Mouse (Mus musculus) limb, embryonic 13.5 days (tissue): Measurements from ENCODE around the gene Gigyf1. TPM values are rescaled to one million over a fixed set of nuclear protein-coding genes. Genes with fewer than 3 reads are reported as not detected.
A peak's percentile ranks its signal among the peaks of the same experiment; 100 is the strongest.

Experiments
- ATAC-seq: fragments of 200-750 bp; cut with Nextera tagmentation; 2 replicates; pipeline ENCODE4 v1.8.0; 2017; ENCODE audit warnings: low read depth, moderate number of reproducible peaks, moderate TSS enrichment; ENCODE audit not compliant: low FRiP score
- H3K27ac ChIP-seq: fragments of 300-500 bp; sonication (generic); 2 replicates; pipeline ENCODE4 v1.5.1; 2015; ENCODE audit warnings: inconsistent platforms, mild to moderate bottlenecking, moderate library complexity
- H3K27me3 ChIP-seq: fragments of 300-500 bp; sonication (generic); 2 replicates; pipeline ENCODE4 v1.6.1; 2015; ENCODE audit warnings: mild to moderate bottlenecking, inconsistent platforms
- H3K36me3 ChIP-seq: fragments of 300-500 bp; sonication (generic); 2 replicates; pipeline ENCODE4 v1.6.1; 2015; ENCODE audit warnings: inconsistent platforms, mild to moderate bottlenecking, moderate library complexity
- H3K4me1 ChIP-seq: fragments of 300-500 bp; sonication (generic); 2 replicates; pipeline ENCODE4 v1.6.1; 2015; ENCODE audit warnings: inconsistent platforms
- H3K4me2 ChIP-seq: fragments of 300-500 bp; sonication (generic); replicated peaks from 2 replicates; pipeline ENCODE4 v1.6.1; 2015; ENCODE audit warnings: inconsistent platforms, mild to moderate bottlenecking, moderate library complexity
- H3K4me3 ChIP-seq: fragments of 300-500 bp; sonication (generic); 2 replicates; pipeline ENCODE4 v1.5.1; 2015; ENCODE audit warnings: moderate library complexity, mild to moderate bottlenecking, inconsistent platforms
- H3K9ac ChIP-seq: fragments of 300-500 bp; sonication (generic); 2 replicates; pipeline ENCODE4 v1.6.1; 2015; ENCODE audit warnings: mild to moderate bottlenecking, inconsistent platforms
- H3K9me3 ChIP-seq: fragments of 300-500 bp; sonication (generic); 2 replicates; pipeline ENCODE4 v1.6.1; 2016; ENCODE audit warnings: inconsistent platforms
- WGBS: fragments of 180-500 bp; shearing (Covaris S2); methylation state at CpG from one replicate; pipeline ENCODE4 v1.1.7; 2015; 5-methylcytosine and 5-hydroxymethylcytosine counted together
- polyA plus RNA-seq: library from polyadenylated mRNA; unstranded; fragments of >200 nt; fragmentation: Nextera tagmentation; extraction: Ambion mirVana; gene quantifications from 2 replicates; pipeline ENCODE4 v1.2.1, GENCODE M21; 2015

The Gigyf1 gene
- polyA plus RNA-seq, 1 experiment from 2014 or later: 16.1 TPM

GRCm38 (mm10) chr5:137501709-137502666, 16.4 kb upstream of the Gigyf1 start, which contains the start of gene Pop7:
Pop7 (minus strand) TSS chr5:137502518.
- Histone ChIP-seq H3K9me3 (no peaks in the 10 kb centered on the region), H3K4me2 (peak within 1 kb of the TSS; percentile 78), H3K4me3 (peak within 1 kb of the TSS; percentile 66), H3K9ac (peak within 1 kb of the TSS; percentile 74), H3K4me1 (peaks cover 16% of the 10 kb centered on the region), H3K36me3 (peaks cover 12% of the 10 kb centered on the region), H3K27me3 (no peaks in the 10 kb centered on the region), H3K27ac (peak within 1 kb of the TSS; percentile 92)
- WGBS: 2% methylated on average over 64 of the region's 64 CpGs
- peak; percentile 96 for ATAC-seq

GRCm38 (mm10) chr5:137502667-137503110, 15.7 kb upstream of the Gigyf1 start:
- WGBS: under 1% methylated on average over 30 of the region's 30 CpGs
- ATAC-seq: peak; percentile 88
- H3K9me3 ChIP-seq: no peaks in the 10 kb centered on the region
- peak overlapping the region; percentile 67 for H3K9ac ChIP-seq
- H3K27ac ChIP-seq: peak overlapping the region; percentile 85
- H3K36me3 ChIP-seq: peaks cover 12% of the 10 kb centered on the region
- no peaks in the 10 kb centered on the region for H3K27me3 ChIP-seq
- peak overlapping the region; percentile 67 for H3K4me2 ChIP-seq
- peaks cover 16% of the 10 kb centered on the region for H3K4me1 ChIP-seq
- peak overlapping the region; percentile 66 for H3K4me3 ChIP-seq

- 86% methylated on average over 6 of the region's 6 CpGs for WGBS
Measured at GRCm38 (mm10) chr5:137504041-137504440, 14.3 kb upstream of the Gigyf1 start.

GRCm38 (mm10) chr5:137510014-137510501, 8.3 kb upstream of the Gigyf1 start:
- peaks cover 12% of the 10 kb centered on the region for H3K36me3 ChIP-seq
- WGBS: 1% methylated on average over 36 of the region's 52 CpGs
- no peaks in the 10 kb centered on the region for H3K9me3 ChIP-seq
- peak overlapping the region; percentile 87 for H3K4me2 ChIP-seq
- H3K27ac ChIP-seq: peak overlapping the region; percentile 88
- H3K4me3 ChIP-seq: peak overlapping the region; percentile 98
- peaks cover 40% of the 10 kb centered on the region for H3K4me1 ChIP-seq
- no peaks in the 10 kb centered on the region for H3K27me3 ChIP-seq
- peak; percentile 82 for ATAC-seq
- H3K9ac ChIP-seq: peak overlapping the region; percentile 99

More at GRCm38 (mm10) chr5:137504041-137504440, 14.3 kb upstream of the Gigyf1 start:
- Histone ChIP-seq H3K27me3 (no peaks in the 10 kb centered on the region), H3K4me3 (no peak overlapping the region), H3K27ac (no peak overlapping the region), H3K9me3 (no peaks in the 10 kb centered on the region), H3K36me3 (peaks cover 12% of the 10 kb centered on the region), H3K4me2 (no peak overlapping the region), H3K9ac (no peak overlapping the region), H3K4me1 (peaks cover 16% of the 10 kb centered on the region)
- ATAC-seq: no peak

GRCm38 (mm10) chr5:137510573-137511390, 7.6 kb upstream of the Gigyf1 start:
- peak; percentile 48; the same call in 1 of the 2 replicates for ATAC-seq

GRCm38 (mm10) chr5:137511706-137512105, 6.6 kb upstream of the Gigyf1 start:
- peak overlapping the region; percentile 87 for H3K4me2 ChIP-seq
- WGBS: 63% methylated on average over 3 of the region's 3 CpGs

More at GRCm38 (mm10) chr5:137510573-137511390, 7.6 kb upstream of the Gigyf1 start:
- H3K27ac ChIP-seq: peak overlapping the region; percentile 88
- H3K27me3 ChIP-seq: no peaks in the 10 kb centered on the region
- H3K4me2 ChIP-seq: peak overlapping the region; percentile 87
- peak overlapping the region; percentile 99 for H3K9ac ChIP-seq
- peaks cover 12% of the 10 kb centered on the region for H3K36me3 ChIP-seq
- H3K4me3 ChIP-seq: peak overlapping the region; percentile 98
- WGBS: under 1% methylated on average over 55 of the region's 83 CpGs
- no peaks in the 10 kb centered on the region for H3K9me3 ChIP-seq
- peaks cover 47% of the 10 kb centered on the region for H3K4me1 ChIP-seq

GRCm38 (mm10) chr5:137512847-137513794, 5.2 kb upstream of the Gigyf1 start:
- peaks cover 23% of the 10 kb centered on the region for H3K36me3 ChIP-seq
- H3K4me2 ChIP-seq: peak overlapping the region; percentile 87
- no peak overlapping the region for H3K4me3 ChIP-seq
- H3K9ac ChIP-seq: peak overlapping the region; percentile 99; the same call in 1 of the 2 replicates
- 76% methylated on average over 11 of the region's 11 CpGs for WGBS
- H3K9me3 ChIP-seq: no peaks in the 10 kb centered on the region
- ATAC-seq: no peak
- H3K27me3 ChIP-seq: no peaks in the 10 kb centered on the region
- H3K4me1 ChIP-seq: peaks cover 49% of the 10 kb centered on the region
- H3K27ac ChIP-seq: no peak overlapping the region

More at GRCm38 (mm10) chr5:137511706-137512105, 6.6 kb upstream of the Gigyf1 start:
- Histone ChIP-seq H3K9ac (peak overlapping the region; percentile 99), H3K27ac (no peak overlapping the region; the same call in 1 of the 2 replicates), H3K27me3 (no peaks in the 10 kb centered on the region), H3K36me3 (peaks cover 12% of the 10 kb centered on the region), H3K4me3 (peak overlapping the region; percentile 98), H3K9me3 (no peaks in the 10 kb centered on the region), H3K4me1 (peaks cover 49% of the 10 kb centered on the region)
- ATAC-seq: no peak

- no peak overlapping the region for H3K4me3 ChIP-seq
- H3K9me3 ChIP-seq: no peaks in the 10 kb centered on the region
- no peak for ATAC-seq
- H3K27ac ChIP-seq: no peak overlapping the region
- peaks cover 33% of the 10 kb centered on the region for H3K36me3 ChIP-seq
- no peaks in the 10 kb centered on the region for H3K27me3 ChIP-seq
- peaks cover 49% of the 10 kb centered on the region for H3K4me1 ChIP-seq
- no peak overlapping the region for H3K4me2 ChIP-seq
- H3K9ac ChIP-seq: peak overlapping the region; percentile 39; the same call in 1 of the 2 replicates
- WGBS: 89% methylated on average over 12 of the region's 12 CpGs
Measured at GRCm38 (mm10) chr5:137513951-137514721, 4.2 kb upstream of the Gigyf1 start.

- Histone ChIP-seq H3K4me3 (no peak overlapping the region), H3K4me2 (no peak overlapping the region), H3K4me1 (peaks cover 47% of the 10 kb centered on the region), H3K27ac (no peak overlapping the region), H3K36me3 (peaks cover 40% of the 10 kb centered on the region), H3K9ac (no peak overlapping the region), H3K9me3 (no peaks in the 10 kb centered on the region), H3K27me3 (no peaks in the 10 kb centered on the region)
- no peak for ATAC-seq
- 97% methylated on average over 3 of the region's 3 CpGs for WGBS
Measured at GRCm38 (mm10) chr5:137514811-137515210, 3.5 kb upstream of the Gigyf1 start.
